Mouse (Mus musculus): ENCODE data around the gene Exoc2. TPM values are rescaled to one million over a fixed set of nuclear protein-coding genes. Genes with fewer than 3 reads are reported as not detected.

Exoc2 gene
- polyA plus RNA-seq, 1 experiment from 2014 or later: 32.0 TPM

- H3K27me3 ChIP-seq: no peaks in the 10 kb centered on the region
- no peaks in the 10 kb centered on the region for H3K9me3 ChIP-seq
- H3K4me2 ChIP-seq: no peak overlapping the region
- ATAC-seq (ENCODE audit: insufficient number of reproducible peaks, insufficient read depth, low FRiP score, low TSS enrichment, low read depth): no peak
- no peak overlapping the region for H3K4me3 ChIP-seq
- no peaks in the 10 kb centered on the region for H3K4me1 ChIP-seq
- no peak overlapping the region for H3K9ac ChIP-seq
- no peaks in the 10 kb centered on the region for H3K36me3 ChIP-seq
- WGBS: 78% methylated on average over 5 of the region's 5 CpGs
- no peak overlapping the region for H3K27ac ChIP-seq
Measured at GRCm38 (mm10) chr13:30765906-30766305, 208.0 kb downstream of the Exoc2 start.

DNA sequence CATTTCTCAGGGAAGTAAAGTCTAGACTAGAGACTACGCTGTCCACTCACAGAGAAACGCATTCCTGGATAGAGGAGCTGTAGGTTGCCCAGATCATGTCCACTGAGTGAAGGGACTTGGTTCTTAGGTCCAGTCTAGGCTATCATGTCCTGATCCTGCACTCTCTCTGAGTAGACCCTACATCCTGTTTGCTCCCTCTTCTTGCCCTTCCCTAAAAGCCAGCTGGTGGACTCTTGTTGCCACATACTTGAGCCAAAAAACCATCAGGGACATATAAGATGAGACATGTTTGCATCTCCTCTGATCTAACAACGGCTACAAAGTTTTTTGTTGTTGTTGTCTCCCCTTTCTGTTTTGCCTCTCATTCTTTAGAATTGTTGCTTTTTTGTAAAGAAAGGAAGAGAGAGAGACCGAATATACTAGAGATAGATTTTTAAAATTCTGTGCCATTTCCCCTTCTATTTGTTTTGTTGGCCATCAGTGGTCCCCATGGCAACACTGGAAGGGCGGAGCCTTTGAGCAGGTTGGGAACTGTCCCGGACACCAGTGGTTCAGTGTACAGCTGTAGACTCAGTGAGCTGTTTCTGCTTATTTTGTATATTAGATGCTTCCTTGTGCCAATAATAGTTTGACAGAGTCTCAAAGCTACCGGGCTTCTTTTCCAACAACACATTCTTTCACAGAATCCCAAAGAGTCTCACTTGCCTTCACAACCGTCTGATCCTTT lies 209.7 kb downstream of the Exoc2 start:
- no peaks in the 10 kb centered on the region for H3K4me1 ChIP-seq
- no peaks in the 10 kb centered on the region for H3K36me3 ChIP-seq
- no peak for ATAC-seq (ENCODE audit: insufficient number of reproducible peaks, insufficient read depth, low FRiP score, low TSS enrichment, low read depth)
- no peak overlapping the region for H3K4me3 ChIP-seq
- no peaks in the 10 kb centered on the region for H3K9me3 ChIP-seq
- no peak overlapping the region for H3K27ac ChIP-seq
- no peak overlapping the region for H3K9ac ChIP-seq
- no peak overlapping the region for H3K4me2 ChIP-seq
- H3K27me3 ChIP-seq: no peaks in the 10 kb centered on the region
- WGBS: 75% methylated on average over 8 of the region's 8 CpGs

Other genes starting within 250 kb of the Exoc2 start
- 0.06 and 0.15 TPM in 2 replicates for gene Irf4, start 224.9 kb downstream of the Exoc2 start, polyA plus RNA-seq (2015; fragmentation: Nextera tagmentation; extraction: Ambion mirVana)
- not detected in 2 replicates for gene Hus1b, start 26.3 kb downstream of the Exoc2 start, polyA plus RNA-seq (2015; fragmentation: Nextera tagmentation; extraction: Ambion mirVana)
- gene Gm5447, start 111 bp upstream of the Exoc2 start, polyA plus RNA-seq (2015; fragmentation: Nextera tagmentation; extraction: Ambion mirVana): 0.18 and 0.19 TPM in 2 replicates

All from embryonic facial prominence, embryonic 13.5 days (tissue).